Mouse (Mus musculus): ENCODE measurements around the gene Sppl2c. TPM values are rescaled to one million over a fixed set of nuclear protein-coding genes. Genes with fewer than 3 reads are reported as not detected.
A peak's percentile ranks its signal among the peaks of the same experiment; 100 is the strongest.

The Sppl2c gene
- total and polyA plus RNA-seq, 3 experiments, result not detected

- no peaks in the 10 kb centered on the region; a peak in 1 of 4 replicates for H3K27me3 ChIP-seq (ENCODE audit: control insufficient read depth in 1 of 2, insufficient read depth in 2 of 2, low read length in 2 of 2)
- H3K9me3 ChIP-seq (replicated peaks; ENCODE audit: insufficient read depth, low read length), result no peaks in the 10 kb centered on the region
Measured at GRCm38 (mm10) chr11:104229391-104229790, 43.3 kb downstream of the Sppl2c start.

GRCm38 (mm10) chr11:104230066-104230778, 44.1 kb downstream of the Sppl2c start:
- no peaks in the 10 kb centered on the region; a peak in 2 of 4 replicates for H3K27me3 ChIP-seq (ENCODE audit: control insufficient read depth in 1 of 2, insufficient read depth in 2 of 2, low read length in 2 of 2)
- TF ChIP-seq ZC3H11A (IDR thresholded peaks at IDR 0.05; ENCODE audit: low read depth, low read length) (no peak), NELFE (IDR thresholded peaks at IDR 0.05; ENCODE audit: low read depth, low read length) (no peak), POLR2AphosphoS5 (IDR thresholded peaks at IDR 0.05; ENCODE audit: borderline replicate concordance, low read depth, low read length) (no peak), CTCF (IDR thresholded peaks at IDR 0.05 in 2 of 3, conservative IDR thresholded peaks at IDR 0.05 in 1 of 3; ENCODE audit: control insufficient read depth in 1 of 3, insufficient read depth in 1 of 3, low read depth in 2 of 3, low read length in 3 of 3, poor library complexity in 1 of 3, severe bottlenecking in 1 of 3) (peak in 1 of 3 experiments; percentile 9; a peak in 1 of 6 replicates), GATA1 (IDR thresholded peaks at IDR 0.05; ENCODE audit: low read depth, low read length) (no peak), USF2 (IDR thresholded peaks at IDR 0.05; ENCODE audit: borderline replicate concordance in 1 of 2, insufficient read depth in 1 of 2, low read depth in 1 of 2, low read length in 2 of 2) (no peak), TAL1 (IDR thresholded peaks at IDR 0.05; ENCODE audit: low read length) (no peak), ZKSCAN1 (IDR thresholded peaks at IDR 0.05; ENCODE audit: low read depth, low read length) (no peak)

More at GRCm38 (mm10) chr11:104229391-104229790, 43.3 kb downstream of the Sppl2c start:
- peak; percentile 21 for DNase-seq (ENCODE audit: low read depth, low spot score)
- no peak overlapping the region for H3K9ac ChIP-seq (ENCODE audit: control insufficient read depth, low read depth, low read length, poor library complexity, severe bottlenecking)
- TF ChIP-seq NELFE (IDR thresholded peaks at IDR 0.05; ENCODE audit: low read depth, low read length), result no peak
- no peak overlapping the region for H3K27ac ChIP-seq (ENCODE audit: control insufficient read depth, low read depth, low read length)
- peaks cover 2% of the 10 kb centered on the region; the same call in 1 of the 2 replicates for H3K79me2 ChIP-seq (ENCODE audit: control insufficient read depth, insufficient read depth, low read length, poor library complexity)
- peaks cover 0 to 5% of the 10 kb centered on the region in 2 experiments; a peak in 1 of 4 replicates for H3K4me1 ChIP-seq (ENCODE audit: control insufficient read depth in 1 of 2, insufficient read depth in 2 of 2, low read length in 2 of 2)
- no peak overlapping the region for H3K4me3 ChIP-seq (ENCODE audit: control insufficient read depth in 1 of 2, insufficient read depth in 1 of 2, low read depth in 2 of 2, low read length in 2 of 2)
- peaks cover 0 to 3% of the 10 kb centered on the region in 2 experiments; a peak in 2 of 4 replicates for H3K36me3 ChIP-seq (ENCODE audit: control insufficient read depth in 1 of 2, insufficient read depth in 2 of 2, low read length in 2 of 2)

GRCm38 (mm10) chr11:104231041-104231911, 45.1 kb downstream of the Sppl2c start, which contains the start of gene Mapt:
TSS of gene Mapt (plus strand) at chr11:104231390.
- peak within 1 kb of the TSS; percentile 85 for H3K4me3 ChIP-seq (ENCODE audit: control insufficient read depth in 1 of 2, insufficient read depth in 1 of 2, low read depth in 2 of 2, low read length in 2 of 2)
- peak; percentile 92 for DNase-seq (ENCODE audit: low read depth, low spot score)
- H3K79me2 ChIP-seq (ENCODE audit: control insufficient read depth, insufficient read depth, low read length, poor library complexity), result peaks cover 2% of the 10 kb centered on the region; the same call in 1 of the 2 replicates
- H3K27ac ChIP-seq (ENCODE audit: control insufficient read depth, low read depth, low read length), result peak within 1 kb of the TSS; percentile 30
- no peaks in the 10 kb centered on the region for H3K9me3 ChIP-seq (replicated peaks; ENCODE audit: insufficient read depth, low read length)
- H3K9ac ChIP-seq (ENCODE audit: control insufficient read depth, low read depth, low read length, poor library complexity, severe bottlenecking), result peak within 1 kb of the TSS; percentile 89
- TF ChIP-seq NELFE (IDR thresholded peaks at IDR 0.05; ENCODE audit: low read depth, low read length) (peak; percentile 79), MAZ (IDR thresholded peaks at IDR 0.05; ENCODE audit: low read depth, low read length) (peak; percentile 94), ETS1 (IDR thresholded peaks at IDR 0.05; ENCODE audit: low read depth, low read length) (no peak), RAD21 (IDR thresholded peaks at IDR 0.05; ENCODE audit: low read depth, low read length) (peak; percentile 13; the same call in 1 of the 2 replicates), CTCF (IDR thresholded peaks at IDR 0.05 in 2 of 3, conservative IDR thresholded peaks at IDR 0.05 in 1 of 3; ENCODE audit: control insufficient read depth in 1 of 3, insufficient read depth in 1 of 3, low read depth in 2 of 3, low read length in 3 of 3, poor library complexity in 1 of 3, severe bottlenecking in 1 of 3) (peak; percentile 76 to 97 (median 87); a peak in 5 of 6 replicates), UBTF (IDR thresholded peaks at IDR 0.05; ENCODE audit: borderline replicate concordance, insufficient read depth, low read depth, low read length) (peak; percentile 80; the same call in 1 of the 2 replicates), NRF1 (IDR thresholded peaks at IDR 0.05; ENCODE audit: insufficient read depth, low read depth, low read length, poor library complexity, severe bottlenecking) (peak; percentile 90), POLR2A (IDR thresholded peaks at IDR 0.05; ENCODE audit: control insufficient read depth in 1 of 2, insufficient read depth in 1 of 2, low read depth in 1 of 2, low read length in 2 of 2, poor library complexity in 1 of 2) (peak; percentile 82 to 83), RCOR1 (IDR thresholded peaks at IDR 0.05; ENCODE audit: low read depth, low read length) (no peak)
- peaks cover 0 to 5% of the 10 kb centered on the region in 2 experiments; a peak in 1 of 4 replicates for H3K4me1 ChIP-seq (ENCODE audit: control insufficient read depth in 1 of 2, insufficient read depth in 2 of 2, low read length in 2 of 2)
- H3K36me3 ChIP-seq (ENCODE audit: control insufficient read depth in 1 of 2, insufficient read depth in 2 of 2, low read length in 2 of 2), result peaks cover 0 to 3% of the 10 kb centered on the region in 2 experiments; a peak in 2 of 4 replicates
- H3K27me3 ChIP-seq (ENCODE audit: control insufficient read depth in 1 of 2, insufficient read depth in 2 of 2, low read length in 2 of 2), result no peaks in the 10 kb centered on the region; a peak in 2 of 4 replicates

More at GRCm38 (mm10) chr11:104230066-104230778, 44.1 kb downstream of the Sppl2c start:
- H3K9me3 ChIP-seq (replicated peaks; ENCODE audit: insufficient read depth, low read length), result no peaks in the 10 kb centered on the region
- peak overlapping the region; percentile 85 for H3K4me3 ChIP-seq (ENCODE audit: control insufficient read depth in 1 of 2, insufficient read depth in 1 of 2, low read depth in 2 of 2, low read length in 2 of 2)
- H3K4me1 ChIP-seq (ENCODE audit: control insufficient read depth in 1 of 2, insufficient read depth in 2 of 2, low read length in 2 of 2), result peaks cover 0 to 5% of the 10 kb centered on the region in 2 experiments; a peak in 1 of 4 replicates
- H3K27ac ChIP-seq (ENCODE audit: control insufficient read depth, low read depth, low read length), result no peak overlapping the region
- peak overlapping the region; percentile 89 for H3K9ac ChIP-seq (ENCODE audit: control insufficient read depth, low read depth, low read length, poor library complexity, severe bottlenecking)
- peak; percentile 73 for DNase-seq (ENCODE audit: low read depth, low spot score)
- peaks cover 0 to 3% of the 10 kb centered on the region in 2 experiments; a peak in 2 of 4 replicates for H3K36me3 ChIP-seq (ENCODE audit: control insufficient read depth in 1 of 2, insufficient read depth in 2 of 2, low read length in 2 of 2)
- H3K79me2 ChIP-seq (ENCODE audit: control insufficient read depth, insufficient read depth, low read length, poor library complexity), result peaks cover 2% of the 10 kb centered on the region; the same call in 1 of the 2 replicates

Measured in MEL (cell line).